Mouse (Mus musculus): ENCODE data around the gene Sorbs2. TPM values are rescaled to one million over a fixed set of nuclear protein-coding genes. Genes with fewer than 3 reads are reported as not detected.

Gene Sorbs2
- total RNA-seq, 2 experiments from 2014 or later, result 32.8 to 80.8 TPM

- TF ChIP-seq CTCF (IDR thresholded peaks at IDR 0.05), result no peak
- H3K4me3 ChIP-seq, result no peak overlapping the region
- DNase-seq, result no peak
- no peak overlapping the region for H3K27ac ChIP-seq
- intact Hi-C loops (cut with DNase I), result no loop called here
Measured at GRCm38 (mm10) chr8:45677114-45677853, 169.7 kb downstream of the Sorbs2 start.

- no peak for TF ChIP-seq CTCF (IDR thresholded peaks at IDR 0.05)
- no peak for DNase-seq
- Histone ChIP-seq H3K27ac (no peak overlapping the region), H3K4me3 (no peak overlapping the region)
- intact Hi-C loops (cut with DNase I), result no loop called here
Measured at GRCm38 (mm10) chr8:45677854-45678241, 170.3 kb downstream of the Sorbs2 start.

GRCm38 (mm10) chr8:45681171-45681570 is 173.6 kb downstream of the Sorbs2 start:
- intact Hi-C loops (cut with DNase I), result no loop called here

GRCm38 (mm10) chr8:45682845-45683383 is 175.3 kb downstream of the Sorbs2 start:
- TF ChIP-seq CTCF (IDR thresholded peaks at IDR 0.05), result no peak
- DNase-seq, result no peak

More at GRCm38 (mm10) chr8:45681171-45681570, 173.6 kb downstream of the Sorbs2 start:
- no peak for TF ChIP-seq CTCF (IDR thresholded peaks at IDR 0.05)
- Histone ChIP-seq H3K4me3 (no peak overlapping the region), H3K27ac (no peak overlapping the region)
- DNase-seq, result no peak

GRCm38 (mm10) chr8:45687942-45688695 is 180.5 kb downstream of the Sorbs2 start:
- intact Hi-C loops (cut with DNase I), result no loop called here
- no peak for TF ChIP-seq CTCF (IDR thresholded peaks at IDR 0.05)
- DNase-seq, result peak; percentile 20
- Histone ChIP-seq H3K4me3 (peak overlapping the region; percentile 48), H3K27ac (peak overlapping the region; percentile 61)

More at GRCm38 (mm10) chr8:45682845-45683383, 175.3 kb downstream of the Sorbs2 start:
- Histone ChIP-seq H3K27ac (no peak overlapping the region), H3K4me3 (no peak overlapping the region)
- intact Hi-C loops (cut with DNase I), result no loop called here

- Histone ChIP-seq H3K27ac (no peak overlapping the region), H3K4me3 (no peak overlapping the region)
- DNase-seq, result no peak
- intact Hi-C loops (cut with DNase I), result no loop called here
- no peak for TF ChIP-seq CTCF (IDR thresholded peaks at IDR 0.05)
Measured at GRCm38 (mm10) chr8:45689611-45690207, 182.1 kb downstream of the Sorbs2 start.

- no peak overlapping the region for H3K4me3 ChIP-seq
- H3K27ac ChIP-seq, result 0 out of 2 replicates have a peak overlapping the region, but pooled peaks have one; percentile 24
- no peak for DNase-seq
- TF ChIP-seq CTCF (IDR thresholded peaks at IDR 0.05), result no peak
- intact Hi-C loops (cut with DNase I), result no loop called here
Measured at GRCm38 (mm10) chr8:45700100-45700499, 192.5 kb downstream of the Sorbs2 start.

- no peak for TF ChIP-seq CTCF (IDR thresholded peaks at IDR 0.05)
- peak; percentile 59 for DNase-seq
- Histone ChIP-seq H3K27ac (peak overlapping the region; percentile 83), H3K4me3 (no peak overlapping the region)
- intact Hi-C loops (cut with DNase I), result no loop called here
Measured at GRCm38 (mm10) chr8:45703700-45704101, 196.1 kb downstream of the Sorbs2 start.

- H3K4me3 ChIP-seq, result no peak overlapping the region
- H3K27ac ChIP-seq, result no peak overlapping the region
- intact Hi-C loops (cut with DNase I), result no loop called here
- DNase-seq, result no peak
- TF ChIP-seq CTCF (IDR thresholded peaks at IDR 0.05), result no peak
Measured at GRCm38 (mm10) chr8:45709098-45709497, 201.5 kb downstream of the Sorbs2 start.

GRCm38 (mm10) chr8:45709734-45710133 is 202.1 kb downstream of the Sorbs2 start:
- no peak for DNase-seq
- Histone ChIP-seq H3K27ac (peak overlapping the region; percentile 4; the same call in 1 of the 2 replicates), H3K4me3 (no peak overlapping the region)
- TF ChIP-seq CTCF (IDR thresholded peaks at IDR 0.05), result no peak
- intact Hi-C loops (cut with DNase I), result no loop called here

GRCm38 (mm10) chr8:45712610-45713009 is 205.0 kb downstream of the Sorbs2 start:
- DNase-seq, result no peak
- TF ChIP-seq CTCF (IDR thresholded peaks at IDR 0.05), result no peak
- H3K27ac ChIP-seq, result peak overlapping the region; percentile 75
- intact Hi-C loops (cut with DNase I), result no loop called here
- H3K4me3 ChIP-seq, result no peak overlapping the region

- no peak for TF ChIP-seq CTCF (IDR thresholded peaks at IDR 0.05)
- H3K27ac ChIP-seq, result no peak overlapping the region
- DNase-seq, result no peak
- intact Hi-C loops (cut with DNase I), result no loop called here
- no peak overlapping the region for H3K4me3 ChIP-seq
Measured at GRCm38 (mm10) chr8:45714806-45715205, 207.2 kb downstream of the Sorbs2 start.
